Comparison of ENCODE assay signal across 28 mouse cellular contexts in genomic region chr9:103941901-103942260, GRCm38 (mm10).
"Had no signal": no experiment of that assay in that cellular context is flagged by ENCODE, and none has a peak within 500 bp of the region (broad histone marks: within the 10 kb centered on the region; RNA-seq: fewer than 3 reads in every experiment).

No protein-coding gene starts in this region.

- H3K27me3 ChIP-seq: embryonic facial prominence, embryonic 12.5 days; embryonic facial prominence, embryonic 13.5 days; embryonic facial prominence, embryonic 15.5 days; forebrain, embryonic 12.5 days; forebrain, embryonic 13.5 days; forebrain, embryonic 15.5 days had no signal

- H3K27ac ChIP-seq: embryonic facial prominence, embryonic 10.5 days; embryonic facial prominence, embryonic 12.5 days; embryonic facial prominence, embryonic 13.5 days; embryonic facial prominence, embryonic 15.5 days; forebrain, embryonic 10.5 days; forebrain, embryonic 12.5 days; forebrain, embryonic 13.5 days; forebrain, embryonic 15.5 days; gastrocnemius, adult 2 months; heart, adult 2 months; heart, embryonic 10.5 days had no signal

- H3K36me3 ChIP-seq: embryonic facial prominence, embryonic 10.5 days; embryonic facial prominence, embryonic 12.5 days; embryonic facial prominence, embryonic 13.5 days; embryonic facial prominence, embryonic 15.5 days; forebrain, embryonic 10.5 days; forebrain, embryonic 12.5 days; forebrain, embryonic 15.5 days; heart, embryonic 10.5 days had no signal

- H3K4me3 ChIP-seq: embryonic facial prominence, embryonic 10.5 days; embryonic facial prominence, embryonic 12.5 days; embryonic facial prominence, embryonic 13.5 days; embryonic facial prominence, embryonic 15.5 days; erythroblast, embryonic 14.5 days; forebrain, embryonic 10.5 days; forebrain, embryonic 12.5 days; forebrain, embryonic 13.5 days; forebrain, embryonic 15.5 days; gastrocnemius, adult 2 months; heart, adult 2 months; heart, embryonic 10.5 days had no signal

- H3K9me3 ChIP-seq: embryonic facial prominence, embryonic 15.5 days; forebrain, embryonic 12.5 days; forebrain, embryonic 13.5 days; forebrain, embryonic 15.5 days; heart, embryonic 10.5 days had no signal

- H3K9ac ChIP-seq: embryonic facial prominence, embryonic 12.5 days; embryonic facial prominence, embryonic 13.5 days; embryonic facial prominence, embryonic 15.5 days; forebrain, embryonic 12.5 days; forebrain, embryonic 13.5 days; forebrain, embryonic 15.5 days; forebrain, postnatal 0 days had no signal

- ATAC-seq: forebrain, embryonic 13.5 days; forebrain, embryonic 14.5 days; forebrain, embryonic 15.5 days; forebrain, embryonic 16.5 days; forebrain, postnatal 0 days had no signal

- DNase-seq: cerebellum, adult 9-11 months; cerebellum, postnatal 10 days; cerebellum, postnatal 14 days; cerebellum, postnatal 25 days; cerebellum, postnatal 36 days; embryo, embryonic 11 days; forebrain, postnatal 0 days; gastrocnemius, adult 2 months; gastrocnemius, postnatal 10 days; gastrocnemius, postnatal 14 days; gastrocnemius, postnatal 25 days; gastrocnemius, postnatal 36 days; heart, adult 11 months; heart, adult 18-20 months; heart, adult 2 months had no signal

- H3K4me1 ChIP-seq: embryonic facial prominence, embryonic 10.5 days; embryonic facial prominence, embryonic 12.5 days; embryonic facial prominence, embryonic 13.5 days; forebrain, embryonic 10.5 days; forebrain, embryonic 12.5 days; forebrain, embryonic 13.5 days; forebrain, embryonic 15.5 days; heart, embryonic 10.5 days had no signal

- H3K4me2 ChIP-seq: embryonic facial prominence, embryonic 12.5 days; embryonic facial prominence, embryonic 13.5 days; embryonic facial prominence, embryonic 15.5 days; forebrain, embryonic 12.5 days; forebrain, embryonic 13.5 days; forebrain, embryonic 15.5 days; heart, embryonic 11.5 days had no signal
